Mouse (Mus musculus) gastrocnemius, adult 8-10 months (tissue): Measurements from ENCODE around the gene Plekha1. TPM values are rescaled to one million over a fixed set of nuclear protein-coding genes. Genes with fewer than 3 reads are reported as not detected.

Experiments used
- DNase-seq, 2 experiments: peaks; one replicate each; pipeline ENCODE4 v3.0.0; 2022; ENCODE audit warnings: low spot score in 2 of 2
- total RNA-seq, 4 experiments: library from RNA; stranded (reverse); gene quantifications; 2 replicates each; pipeline ENCODE4 v1.2.4; 2022

Gene Plekha1
- total RNA-seq, 4 experiments from 2014 or later, result 25.3 to 34.4 (median 28.3) TPM

DNA sequence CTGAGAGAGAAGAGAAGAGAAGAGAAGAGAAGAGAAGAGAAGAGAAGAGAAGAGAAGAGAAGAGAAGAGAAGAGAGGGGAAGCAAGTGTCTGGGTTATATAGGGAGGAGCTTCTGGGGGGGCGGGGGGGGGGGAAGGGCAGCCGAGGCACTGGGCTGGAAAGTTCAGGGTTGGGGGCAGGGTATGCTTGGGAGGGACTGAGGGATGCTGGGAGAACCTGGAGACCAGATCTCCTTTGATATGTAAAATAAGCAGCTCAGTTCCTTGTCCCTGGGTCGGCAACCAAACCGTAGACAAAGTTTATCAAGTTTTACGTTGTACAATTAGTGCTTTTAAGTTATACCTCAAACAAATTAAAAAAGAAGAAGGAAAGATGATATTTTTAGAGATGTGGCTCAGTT is 5.6 kb upstream of the Plekha1 start:
- DNase-seq, result no peak

- no peak for DNase-seq
Observed at GRCm38 (mm10) chr7:130860721-130861142, 4.8 kb upstream of the Plekha1 start.

DNA sequence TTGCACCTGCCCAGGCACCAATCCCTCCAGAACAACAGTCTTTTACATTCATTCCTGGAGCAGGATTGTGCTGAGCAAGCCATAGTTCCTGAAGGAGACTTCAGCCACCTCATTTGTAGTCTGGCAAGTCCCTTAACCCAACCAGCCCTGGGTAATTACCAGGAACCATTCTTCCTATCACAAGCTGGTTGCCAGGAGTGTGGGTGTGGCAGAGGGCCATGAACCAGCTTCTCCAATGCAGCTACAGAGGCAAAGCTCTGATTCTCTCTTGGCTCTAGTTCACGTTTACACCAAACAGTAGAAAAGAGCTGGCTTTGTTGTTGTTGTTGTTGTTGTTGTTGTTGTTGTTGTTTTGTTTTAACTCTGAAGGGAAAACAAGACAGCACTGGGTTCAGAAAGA is 3.1 kb upstream of the Plekha1 start:
- DNase-seq, result no peak

- DNase-seq, result no peak
Observed at GRCm38 (mm10) chr7:130864711-130865110, 845 bp upstream of the Plekha1 start.

- DNase-seq, result no peak
Observed at GRCm38 (mm10) chr7:130866640-130867039, 1.1 kb downstream of the Plekha1 start.

- DNase-seq, result no peak
Observed at GRCm38 (mm10) chr7:130867256-130867655, 1.7 kb downstream of the Plekha1 start.

- no peak for DNase-seq
Observed at GRCm38 (mm10) chr7:130884161-130884560, 18.6 kb downstream of the Plekha1 start.

DNA sequence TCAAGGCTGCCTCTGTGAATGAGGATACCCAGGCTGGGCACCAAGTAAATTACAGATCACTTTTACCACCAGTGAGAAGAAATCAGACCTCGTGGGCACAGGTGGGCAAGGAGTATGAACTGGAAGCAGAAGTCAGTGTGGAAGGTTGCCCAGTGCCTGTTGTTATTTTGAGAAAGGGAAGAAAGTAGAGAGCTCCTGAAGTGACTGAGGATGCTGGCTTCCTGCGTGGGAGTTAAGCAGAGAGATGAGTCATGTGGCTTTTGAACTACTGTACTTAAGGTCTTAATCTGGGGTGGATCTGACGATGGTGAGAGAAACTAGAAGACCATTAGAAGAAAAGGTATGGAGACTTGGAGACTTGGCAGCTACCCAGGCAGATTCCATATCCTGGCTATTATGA is 20.7 kb downstream of the Plekha1 start:
- DNase-seq, result no peak

DNA sequence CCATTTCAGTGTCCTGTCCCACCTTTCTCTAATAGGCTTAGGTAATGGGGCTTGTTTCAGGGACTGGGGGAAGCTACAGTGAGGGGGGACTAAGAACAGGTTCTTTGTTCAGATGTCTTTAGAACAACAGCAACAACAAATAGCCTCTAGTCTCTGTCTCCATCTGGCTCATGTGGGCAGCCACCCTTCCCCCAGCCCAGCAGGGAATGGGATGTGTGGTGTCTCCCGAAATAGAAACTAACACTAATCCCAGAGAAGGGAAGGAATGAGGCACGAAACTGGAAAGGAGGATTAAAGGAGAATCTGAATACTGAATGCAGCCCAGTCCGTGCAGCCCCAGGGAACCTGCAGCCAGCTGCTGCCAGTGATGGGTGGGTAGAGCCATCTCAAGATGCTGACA is 22.4 kb downstream of the Plekha1 start:
- DNase-seq, result no peak

DNA sequence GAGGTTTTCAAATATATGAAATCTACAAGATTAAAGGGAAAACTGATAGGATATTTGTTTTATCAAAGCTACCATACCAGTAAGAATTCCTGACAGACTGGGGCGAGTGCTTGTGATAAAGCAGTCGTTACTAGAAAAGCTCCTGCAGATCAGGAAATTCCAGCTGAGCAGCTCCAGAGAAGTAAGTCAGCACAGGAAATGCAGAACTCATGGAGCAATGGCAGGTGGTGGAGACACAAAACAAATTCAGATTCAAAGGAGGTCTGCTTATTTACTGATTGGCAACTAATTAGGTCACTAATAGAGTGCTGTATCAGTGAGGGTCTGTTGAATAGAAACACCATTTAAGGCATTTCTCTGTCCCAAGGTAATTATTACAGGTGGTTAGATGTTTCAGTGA is 25.3 kb downstream of the Plekha1 start:
- no peak for DNase-seq

GRCm38 (mm10) chr7:130892973-130893372 is 27.4 kb downstream of the Plekha1 start:
- DNase-seq, result no peak

GRCm38 (mm10) chr7:130894931-130895617 is 29.5 kb downstream of the Plekha1 start:
- DNase-seq, result no peak

DNA sequence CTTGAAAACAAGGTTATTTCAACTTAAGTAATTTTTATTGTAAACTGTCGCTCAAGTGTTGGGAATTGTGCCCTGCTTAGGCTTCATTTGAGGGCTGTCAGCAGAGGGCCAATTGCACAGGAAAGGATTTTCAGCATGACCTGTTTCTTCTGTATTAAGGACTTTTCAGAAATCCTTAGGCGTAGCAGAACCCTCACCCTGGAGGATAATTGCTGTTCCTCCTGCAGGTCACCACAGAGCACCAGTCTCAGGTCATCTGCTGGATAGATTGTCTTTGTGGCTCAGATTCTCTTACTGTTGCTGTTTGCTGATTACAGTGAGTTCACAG is 30.0 kb downstream of the Plekha1 start:
- no peak for DNase-seq

- DNase-seq, result no peak
Observed at GRCm38 (mm10) chr7:130896064-130896463, 30.5 kb downstream of the Plekha1 start.

DNA sequence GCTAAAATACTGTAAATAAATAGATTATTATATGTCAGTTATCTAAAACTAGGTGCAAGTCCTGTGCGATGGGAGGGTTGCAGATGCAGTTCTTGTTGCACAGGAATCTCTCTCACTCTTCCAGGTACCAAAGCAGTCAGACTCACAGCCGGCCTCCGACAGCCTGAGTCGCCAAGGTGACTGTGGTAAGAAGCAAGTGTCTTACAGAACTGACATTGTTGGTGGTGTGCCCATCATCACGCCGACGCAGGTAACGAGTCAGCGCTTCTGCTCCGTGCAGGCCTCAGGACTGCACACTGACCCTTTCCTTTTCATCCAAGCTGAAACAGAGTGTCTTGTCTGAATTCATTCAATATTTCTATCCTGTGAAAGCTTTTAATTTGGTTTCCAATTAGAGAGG is 31.6 kb downstream of the Plekha1 start:
- DNase-seq, result no peak

DNA sequence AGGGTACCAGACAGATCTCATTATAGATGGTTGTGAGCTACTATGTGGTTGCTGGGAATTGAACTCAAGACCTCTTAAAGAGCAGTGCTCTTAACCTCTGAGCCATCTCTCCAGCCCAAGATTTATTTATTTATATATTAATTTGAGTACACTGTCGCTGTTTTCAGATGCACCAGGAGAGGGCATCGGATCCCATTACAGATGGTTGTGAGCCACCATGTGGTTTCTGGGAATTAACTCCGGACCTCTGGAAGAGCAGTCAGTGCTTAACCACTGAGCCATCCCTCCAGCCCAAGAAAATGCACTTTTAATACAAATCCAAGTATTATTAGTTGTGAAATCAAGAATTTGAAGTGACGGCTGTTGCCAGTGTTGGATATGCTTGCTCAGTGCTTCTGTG is 32.8 kb downstream of the Plekha1 start:
- DNase-seq, result no peak

- DNase-seq, result no peak
Observed at GRCm38 (mm10) chr7:130900233-130900848, 34.8 kb downstream of the Plekha1 start.

DNA sequence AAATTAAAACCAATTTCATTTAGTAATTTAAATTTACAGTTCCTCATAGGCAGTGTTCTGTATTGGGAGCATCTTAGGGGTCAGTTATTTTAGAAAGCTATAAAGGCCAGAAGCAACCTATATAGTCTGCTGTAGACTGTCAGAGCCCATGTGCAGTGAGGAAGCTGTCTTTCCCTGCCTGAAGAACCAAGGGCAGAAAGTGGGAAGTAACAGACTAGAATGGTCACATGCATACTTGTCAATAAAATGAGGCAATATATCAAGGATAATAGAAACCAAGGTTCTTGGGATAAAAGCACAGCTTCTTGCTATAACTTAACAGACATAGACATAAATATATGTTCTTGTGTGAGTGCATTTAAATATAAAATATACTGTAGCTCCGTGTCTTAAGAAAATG is 37.4 kb downstream of the Plekha1 start:
- no peak for DNase-seq

- DNase-seq, result no peak
Observed at GRCm38 (mm10) chr7:130903505-130904074, 38.0 kb downstream of the Plekha1 start.

GRCm38 (mm10) chr7:130904571-130905365 is 39.2 kb downstream of the Plekha1 start:
- DNase-seq, result no peak

GRCm38 (mm10) chr7:130910841-130911240 is 45.3 kb downstream of the Plekha1 start:
- DNase-seq, result no peak

DNA sequence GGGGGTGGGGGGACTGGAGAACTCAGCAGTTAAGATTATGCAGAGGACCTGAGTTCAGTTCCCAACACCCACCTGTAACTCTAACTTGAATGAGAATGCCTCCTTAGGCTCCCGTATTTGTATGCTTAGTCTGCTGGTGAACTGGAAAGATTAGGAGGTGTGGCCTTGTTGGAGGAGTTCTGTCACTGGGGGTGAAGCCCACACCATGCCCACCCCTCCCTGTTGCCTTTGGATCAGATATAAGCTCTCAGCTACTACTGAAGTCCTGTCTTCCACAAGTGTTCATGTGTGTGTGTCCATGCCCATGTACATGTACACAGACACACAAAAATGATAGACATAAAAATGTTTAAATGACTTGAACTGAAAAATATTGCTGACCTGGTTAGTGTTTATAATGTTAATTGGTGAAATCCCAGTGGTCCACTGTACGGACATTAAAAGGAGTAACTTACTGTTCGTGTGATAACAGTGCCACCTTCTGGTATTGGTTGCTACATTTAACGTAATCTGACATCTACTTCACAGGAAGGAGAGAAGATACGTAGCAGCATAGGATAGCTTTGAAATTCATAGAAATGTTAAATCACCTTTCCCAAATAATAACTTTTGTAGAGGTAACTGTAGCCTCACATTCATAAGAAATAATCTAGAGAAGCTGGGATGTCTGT is 49.3 kb downstream of the Plekha1 start:
- no peak for DNase-seq
